Mouse (Mus musculus): ENCODE data around the gene Ern1. TPM values are rescaled to one million over a fixed set of nuclear protein-coding genes. Genes with fewer than 3 reads are reported as not detected.
A peak's percentile ranks its signal among the peaks of the same experiment; 100 is the strongest.
"Not testable (repeated sequence)": the region's sequence is repeated elsewhere in the genome, so short reads cannot be mapped to it uniquely, and the experiment has no call there.

Ern1 gene
- total RNA-seq, 2 experiments from 2014 or later, result 9.9 to 10.9 TPM

- intact Hi-C loops (cut with DNase I), result no loop called here
- DNase-seq, result no peak
These were observed 29.1 kb downstream of the Ern1 start for GRCm38 (mm10) chr11:106458540-106458939.

- DNase-seq, result no peak
- intact Hi-C loops (cut with DNase I), result no loop called here
These were observed 44.0 kb downstream of the Ern1 start for GRCm38 (mm10) chr11:106443646-106444045.

GRCm38 (mm10) chr11:106442564-106442963 lies 45.1 kb downstream of the Ern1 start:
- DNase-seq; intact Hi-C loops (cut with DNase I): not testable (repeated sequence)

GRCm38 (mm10) chr11:106440318-106440717 lies 47.3 kb downstream of the Ern1 start:
- intact Hi-C loops (cut with DNase I), result no loop called here
- DNase-seq, result no peak

DNA sequence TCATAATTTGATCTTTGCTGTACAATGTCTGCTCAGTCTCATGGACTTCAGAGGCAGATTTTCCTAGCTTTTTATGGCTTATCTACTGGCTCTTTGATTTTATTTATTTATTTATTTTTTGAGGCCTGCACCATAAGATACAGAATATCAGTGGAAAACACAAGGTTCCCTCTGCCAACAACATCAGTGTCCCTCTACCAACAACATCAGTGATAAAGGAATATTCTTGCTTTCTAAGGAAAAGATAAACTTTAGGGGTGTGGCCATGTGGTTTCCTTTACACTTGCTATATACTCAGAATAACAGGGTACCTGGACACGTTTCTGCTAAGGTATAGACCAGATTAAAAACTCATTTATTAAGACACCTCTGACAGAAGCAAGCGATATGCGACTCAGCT lies 48.3 kb downstream of the Ern1 start:
- DNase-seq, result no peak
- intact Hi-C loops (cut with DNase I), result no loop called here

DNA sequence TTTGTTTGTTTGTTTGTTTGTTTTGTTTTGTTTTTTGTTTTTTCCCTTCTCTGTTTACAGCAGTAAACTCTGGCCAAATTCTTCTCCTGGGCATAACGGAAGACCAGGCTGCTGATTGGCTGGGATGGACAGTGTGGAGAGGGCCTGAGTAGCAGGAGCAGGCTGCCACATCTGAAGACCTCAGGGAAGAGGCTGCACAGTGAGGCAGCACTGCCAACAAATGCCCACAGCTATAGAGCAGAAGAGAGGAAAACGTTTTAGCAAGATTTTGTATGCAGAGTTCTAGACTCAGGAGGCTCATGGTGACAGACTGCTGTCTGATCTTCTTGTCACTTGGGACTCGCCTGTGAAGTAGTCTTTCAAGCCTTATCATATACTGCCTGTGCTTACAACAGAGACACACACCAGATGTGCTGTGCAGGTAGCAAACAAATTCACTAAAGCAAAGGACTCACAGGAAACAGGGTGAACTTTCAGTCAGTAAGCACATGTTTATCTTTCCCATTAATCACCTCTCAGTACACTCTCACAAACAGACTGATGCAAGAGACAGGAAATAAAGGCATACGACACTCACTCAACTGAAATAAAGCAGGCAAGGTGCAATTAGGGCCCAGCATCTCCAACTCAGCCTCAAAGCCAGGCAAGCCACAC lies 49.0 kb downstream of the Ern1 start:
- intact Hi-C loops (cut with DNase I), result no loop called here
- no peak for DNase-seq

DNA sequence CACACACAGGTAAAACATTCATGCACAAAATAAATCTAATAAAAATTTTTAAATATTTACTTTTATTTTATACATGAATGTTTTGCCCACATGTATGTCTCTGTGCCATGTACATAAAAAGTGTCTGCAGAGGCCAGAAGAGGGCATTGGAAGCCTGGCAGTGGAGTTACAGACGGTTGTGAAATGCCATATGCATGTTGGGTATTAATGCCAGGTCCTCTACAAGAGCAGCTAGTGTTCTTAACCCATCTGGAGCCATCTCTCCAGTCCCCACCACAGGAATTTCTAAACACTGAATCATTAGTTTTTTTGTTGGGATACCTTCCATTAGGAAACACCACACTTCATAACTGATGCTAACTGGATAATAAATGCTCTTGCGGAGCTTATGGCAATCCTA lies 50.1 kb downstream of the Ern1 start:
- intact Hi-C loops (cut with DNase I), result no loop called here
- no peak for DNase-seq

- intact Hi-C loops (cut with DNase I), result no loop called here
These were observed 50.6 kb downstream of the Ern1 start for GRCm38 (mm10) chr11:106437039-106437438.

GRCm38 (mm10) chr11:106430392-106430791 lies 57.3 kb downstream of the Ern1 start:
- intact Hi-C loops (cut with DNase I), result no loop called here
- no peak for DNase-seq

More at GRCm38 (mm10) chr11:106437039-106437438, 50.6 kb downstream of the Ern1 start:
- no peak for DNase-seq

DNA sequence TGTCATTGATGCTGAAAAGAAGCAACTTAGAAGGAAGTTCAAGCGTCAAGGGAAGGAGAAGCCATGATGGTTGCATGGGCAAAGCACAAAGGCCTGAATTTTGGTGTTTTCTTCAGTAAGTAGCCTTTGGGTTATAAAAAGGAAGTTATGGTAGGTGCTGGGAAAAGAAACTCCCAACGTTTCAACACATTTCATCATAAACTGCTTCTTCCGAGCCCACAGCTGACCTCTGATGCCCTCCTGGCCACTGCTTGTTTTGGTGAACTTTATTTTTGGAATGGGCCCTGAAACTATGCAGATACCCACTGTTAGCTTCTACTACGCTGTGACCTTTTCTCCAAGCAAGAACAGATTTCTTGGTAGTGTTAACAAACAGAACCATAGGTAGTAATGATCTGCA lies 58.0 kb downstream of the Ern1 start:
- no peak for DNase-seq
- intact Hi-C loops (cut with DNase I), result no loop called here

DNA sequence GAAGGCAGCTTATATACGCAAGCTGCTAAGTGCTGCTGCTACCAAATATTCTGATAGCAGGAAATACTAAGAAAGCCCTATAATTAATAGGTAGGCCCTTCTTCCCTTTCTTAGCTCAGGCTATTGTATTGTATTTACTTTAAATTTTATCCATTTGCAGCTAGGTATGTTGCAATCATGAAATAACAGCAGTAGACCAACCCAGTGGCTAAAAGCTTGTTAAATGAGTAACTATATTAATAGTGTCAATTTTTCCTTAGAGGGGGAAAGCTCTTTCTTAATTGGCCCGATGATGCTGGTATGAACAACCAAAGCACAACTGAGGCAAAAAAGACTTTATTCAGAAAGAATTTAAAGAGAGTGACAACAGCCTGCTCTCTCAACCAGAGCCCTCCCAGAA lies 59.1 kb downstream of the Ern1 start:
- intact Hi-C loops (cut with DNase I), result no loop called here
- no peak for DNase-seq

DNA sequence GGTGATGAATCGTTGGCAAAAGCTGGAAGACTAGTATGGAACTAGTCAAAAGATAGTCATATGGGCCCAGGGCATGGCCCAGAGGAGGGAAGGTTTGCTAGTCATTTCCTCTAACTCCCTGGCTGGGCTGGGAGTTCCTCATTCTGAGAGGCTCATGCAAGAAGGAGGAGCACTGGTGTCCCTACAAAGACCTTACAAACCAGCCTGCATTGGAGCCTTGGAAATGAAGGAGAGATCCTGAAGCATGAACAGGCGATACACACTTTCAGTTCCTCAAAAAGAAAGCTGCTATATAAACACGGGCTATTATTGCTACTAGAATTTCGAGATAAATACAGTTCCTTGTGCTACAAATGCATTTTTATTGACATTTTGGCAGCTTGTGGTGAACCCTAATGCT lies 59.5 kb downstream of the Ern1 start:
- no peak for DNase-seq

DNA sequence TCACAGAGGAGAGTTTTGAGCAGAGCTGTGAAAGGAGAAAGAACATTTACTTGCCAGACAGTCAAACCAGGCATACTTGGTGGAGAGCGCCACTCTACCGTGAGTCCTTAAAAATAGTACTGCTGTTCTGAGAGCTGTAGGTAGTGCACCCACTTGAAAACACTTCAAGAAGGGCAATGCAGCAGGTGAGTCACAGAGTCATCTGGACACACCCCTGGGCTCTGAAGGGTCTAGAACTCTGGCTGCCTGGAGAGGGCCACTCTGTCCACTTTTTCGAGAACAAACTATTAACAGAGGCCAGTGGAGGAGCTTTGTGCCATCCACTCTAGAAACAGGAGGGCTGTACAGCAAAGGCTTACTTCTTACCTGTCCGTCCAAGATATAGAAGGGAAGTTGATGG lies 61.2 kb downstream of the Ern1 start:
- intact Hi-C loops (cut with DNase I), result no loop called here
- DNase-seq, result no peak

More for the DNA sequence above, 59.5 kb downstream of the Ern1 start:
- intact Hi-C loops (cut with DNase I), result no loop called here

DNA sequence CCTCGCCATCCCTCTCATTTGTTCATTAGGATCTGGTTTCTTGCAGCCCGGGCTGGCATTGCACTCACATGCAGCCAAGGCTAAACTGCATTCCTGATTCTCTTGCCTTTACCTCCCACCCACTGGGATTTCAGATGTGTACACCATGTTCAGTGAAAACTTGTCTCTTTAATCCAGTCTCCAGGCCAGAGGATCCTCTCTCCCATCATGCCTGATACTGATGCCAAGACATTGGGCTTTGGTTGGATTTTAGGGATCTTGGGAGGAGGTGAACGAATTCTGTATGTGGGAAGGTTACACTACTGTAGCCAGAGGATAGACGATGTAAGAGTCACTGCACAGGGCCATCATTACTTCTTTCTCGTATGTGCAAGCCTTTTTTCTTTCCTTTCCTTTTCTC lies 62.5 kb downstream of the Ern1 start:
- DNase-seq, result no peak
- intact Hi-C loops (cut with DNase I), result no loop called here

DNA sequence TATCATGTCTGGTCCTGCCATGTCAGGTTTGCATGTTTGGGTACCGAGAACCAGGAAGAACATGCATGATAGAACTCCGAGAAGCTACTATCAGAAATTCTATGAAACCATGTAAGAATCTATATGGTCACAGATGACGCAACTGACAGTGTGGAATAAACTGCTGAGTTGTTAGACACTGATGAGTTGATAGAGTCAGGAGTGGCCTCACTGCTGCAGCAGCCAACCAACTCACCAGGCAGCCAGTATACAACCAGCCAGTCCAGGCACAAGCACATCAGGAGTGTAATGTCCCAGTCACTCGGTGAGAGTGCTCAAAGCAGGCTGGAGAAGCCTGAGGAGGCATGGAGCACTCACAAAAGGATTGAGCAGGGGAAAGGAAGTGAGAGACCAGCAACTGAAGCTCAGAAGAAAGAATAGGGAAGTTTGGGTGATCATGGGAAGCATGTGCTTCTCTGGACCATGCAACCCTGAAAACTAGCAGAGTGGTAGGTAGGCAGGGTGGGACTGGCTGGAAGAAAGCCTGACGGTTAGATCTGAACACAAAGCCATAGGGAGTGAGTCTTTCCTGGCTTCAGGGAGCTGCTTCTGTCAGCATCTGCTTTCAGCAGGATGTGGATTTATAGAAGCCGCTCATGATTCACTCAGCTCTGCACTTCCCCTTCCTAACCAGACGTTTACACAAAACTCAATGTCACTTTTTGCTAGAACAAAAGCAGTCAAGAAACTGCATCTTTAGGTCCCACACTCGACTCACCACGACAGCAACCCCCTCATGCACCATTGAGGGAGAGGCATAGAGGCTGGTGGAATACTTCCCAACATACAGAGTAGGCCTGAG lies 68.2 kb downstream of the Ern1 start:
- DNase-seq, result no peak
- intact Hi-C loops (cut with DNase I), result loop anchor here (2.0 to 5.0 kb wide), 2 partner anchors 207 to 333 kb away; partner anchors contain the start of genes Milr1 and Pecam1

GRCm38 (mm10) chr11:106418622-106419196 lies 68.9 kb downstream of the Ern1 start:
- intact Hi-C loops (cut with DNase I), result loop anchor here (1.0 to 5.0 kb wide), 3 partner anchors 73 to 334 kb away; partner anchors contain the start of genes Milr1 and Pecam1
- DNase-seq, result peak; percentile 84 to 87

DNA sequence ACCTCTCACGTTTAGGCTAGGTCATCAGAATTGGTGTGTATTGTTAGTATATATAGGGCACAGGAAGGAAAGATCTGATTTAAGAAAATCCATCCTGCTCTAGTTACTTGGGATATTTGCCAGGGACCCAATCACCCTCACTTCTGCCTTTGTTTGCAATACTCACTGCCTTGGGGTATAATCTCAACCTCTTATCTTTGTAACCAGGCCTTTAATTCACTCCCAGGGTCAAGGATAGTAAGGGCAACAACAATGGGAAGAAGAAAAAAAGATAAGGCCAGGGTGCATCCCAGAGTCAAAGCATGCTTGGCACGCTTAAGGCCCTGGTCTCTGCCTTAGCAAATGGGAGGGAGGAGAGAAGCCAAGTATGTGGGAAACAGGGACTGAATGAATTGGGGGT lies 69.8 kb downstream of the Ern1 start:
- no peak for DNase-seq
- intact Hi-C loops (cut with DNase I), result loop anchor here (1.0 to 5.0 kb wide), 3 partner anchors 73 to 334 kb away; partner anchors contain the start of genes Milr1 and Pecam1

DNA sequence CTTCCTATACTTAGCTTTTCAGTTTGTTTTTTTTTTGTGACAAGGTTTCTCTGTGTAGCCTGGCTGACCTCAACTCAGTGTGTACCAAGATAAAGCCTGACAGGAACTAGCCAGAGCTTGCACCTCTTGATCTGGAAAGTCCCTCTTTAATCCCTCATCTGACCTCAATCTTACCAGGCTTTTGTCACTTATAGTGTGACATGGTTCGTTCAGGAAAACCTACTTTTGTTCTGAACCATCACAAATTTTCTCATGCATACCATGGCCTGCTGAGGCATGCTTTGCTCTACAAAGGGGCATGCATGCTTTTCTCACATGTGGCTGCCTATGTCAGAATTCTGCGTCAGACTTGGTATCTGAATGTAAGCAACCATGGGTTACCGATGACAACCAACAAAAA lies 71.3 kb downstream of the Ern1 start:
- no peak for DNase-seq
- intact Hi-C loops (cut with DNase I), result loop anchor here (5.0 kb wide), 1 partner anchor 336 kb away; the partner anchor contains the start of genes Milr1 and Pecam1

GRCm38 (mm10) chr11:106412641-106413360 lies 74.9 kb downstream of the Ern1 start:
- no peak for DNase-seq
- intact Hi-C loops (cut with DNase I), result no loop called here

- DNase-seq, result no peak
- intact Hi-C loops (cut with DNase I), result no loop called here
These were observed 76.5 kb downstream of the Ern1 start for GRCm38 (mm10) chr11:106411157-106411556.

DNA sequence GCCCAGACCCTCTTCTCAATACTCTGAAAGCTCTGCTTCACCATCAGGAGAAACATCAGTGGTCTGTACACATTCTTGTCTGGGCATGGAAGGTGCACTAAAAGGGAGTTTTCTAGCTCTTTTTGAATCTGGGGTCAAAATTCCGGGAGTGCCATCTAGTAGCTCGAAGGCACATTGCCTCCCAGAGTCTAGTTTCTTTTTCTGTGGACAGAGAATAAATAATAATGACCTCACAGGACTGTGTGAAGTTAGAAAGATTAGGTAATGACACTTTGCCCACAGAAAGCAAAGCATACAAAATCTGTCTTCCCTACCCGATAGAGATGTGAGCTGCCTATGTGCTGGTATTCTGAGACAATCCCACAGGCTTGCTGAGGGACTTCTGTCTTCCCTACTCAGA lies 77.1 kb downstream of the Ern1 start:
- intact Hi-C loops (cut with DNase I), result no loop called here
- no peak for DNase-seq
